Mouse (Mus musculus): ENCODE measurements around the gene Kank4.

The Kank4 gene

DNA sequence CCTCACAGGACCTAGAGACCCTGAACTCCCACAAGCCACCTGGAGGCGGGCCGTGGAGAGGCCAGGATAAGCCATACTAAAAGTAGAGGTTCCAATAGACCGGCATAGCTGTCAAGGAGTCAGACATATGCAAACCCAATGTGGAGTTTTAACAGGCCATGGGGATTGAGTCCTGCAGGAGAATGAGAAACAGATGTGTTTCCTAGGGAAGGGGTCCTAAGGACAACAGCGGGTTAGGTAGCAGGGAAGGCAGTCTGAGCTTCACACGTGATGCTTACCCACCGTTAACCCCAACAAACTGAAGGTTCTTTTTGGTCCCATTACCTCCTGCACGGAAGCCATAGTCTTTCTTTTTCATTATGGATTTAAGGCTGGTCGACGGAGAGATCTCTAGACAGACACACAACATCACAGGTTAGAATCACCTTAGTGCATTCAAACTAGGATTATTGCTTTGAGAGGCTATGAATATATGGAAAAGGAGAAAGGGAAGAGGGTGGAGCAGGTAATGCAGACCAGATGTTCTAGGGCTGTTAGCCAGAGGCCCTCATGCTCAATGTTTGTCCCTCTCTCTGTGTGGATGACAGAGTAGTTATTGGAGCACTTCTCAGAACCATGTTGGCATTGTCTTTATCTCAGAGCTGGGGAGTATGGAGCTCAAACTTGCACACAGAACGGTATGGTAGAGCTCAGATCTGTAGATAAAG is 40.5 kb downstream of the Kank4 start:
- Histone ChIP-seq H3K36me3 (ENCODE audit: control insufficient read depth, insufficient read depth, low read length, poor library complexity, severe bottlenecking) (no peaks in the 10 kb centered on the region), H3K27me3 (ENCODE audit: control insufficient read depth, insufficient read depth, low read length, poor library complexity, severe bottlenecking) (no peaks in the 10 kb centered on the region)
- DNase-seq (ENCODE audit: low read depth, low spot score) = no peak

DNA sequence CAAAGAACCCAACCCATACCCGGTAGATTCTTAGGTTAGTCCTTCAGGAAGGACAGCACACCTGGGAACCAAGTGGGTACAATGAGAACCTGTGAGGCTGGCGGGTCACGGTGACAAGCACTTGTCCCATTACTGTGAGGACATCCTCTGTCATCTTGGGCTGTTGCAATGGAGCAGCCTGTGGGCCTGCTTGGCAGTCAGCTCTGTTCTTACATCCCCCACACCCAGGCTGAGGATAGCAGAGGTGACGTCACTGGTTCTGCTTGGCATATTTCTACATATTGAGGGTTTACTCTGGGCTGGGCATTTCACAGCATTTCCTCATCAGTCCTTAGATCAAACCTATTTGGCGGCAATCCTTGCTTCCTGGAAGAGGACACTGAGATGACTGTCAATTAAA is 43.6 kb downstream of the Kank4 start:
- no peak for DNase-seq (ENCODE audit: low read depth, low spot score)

DNA sequence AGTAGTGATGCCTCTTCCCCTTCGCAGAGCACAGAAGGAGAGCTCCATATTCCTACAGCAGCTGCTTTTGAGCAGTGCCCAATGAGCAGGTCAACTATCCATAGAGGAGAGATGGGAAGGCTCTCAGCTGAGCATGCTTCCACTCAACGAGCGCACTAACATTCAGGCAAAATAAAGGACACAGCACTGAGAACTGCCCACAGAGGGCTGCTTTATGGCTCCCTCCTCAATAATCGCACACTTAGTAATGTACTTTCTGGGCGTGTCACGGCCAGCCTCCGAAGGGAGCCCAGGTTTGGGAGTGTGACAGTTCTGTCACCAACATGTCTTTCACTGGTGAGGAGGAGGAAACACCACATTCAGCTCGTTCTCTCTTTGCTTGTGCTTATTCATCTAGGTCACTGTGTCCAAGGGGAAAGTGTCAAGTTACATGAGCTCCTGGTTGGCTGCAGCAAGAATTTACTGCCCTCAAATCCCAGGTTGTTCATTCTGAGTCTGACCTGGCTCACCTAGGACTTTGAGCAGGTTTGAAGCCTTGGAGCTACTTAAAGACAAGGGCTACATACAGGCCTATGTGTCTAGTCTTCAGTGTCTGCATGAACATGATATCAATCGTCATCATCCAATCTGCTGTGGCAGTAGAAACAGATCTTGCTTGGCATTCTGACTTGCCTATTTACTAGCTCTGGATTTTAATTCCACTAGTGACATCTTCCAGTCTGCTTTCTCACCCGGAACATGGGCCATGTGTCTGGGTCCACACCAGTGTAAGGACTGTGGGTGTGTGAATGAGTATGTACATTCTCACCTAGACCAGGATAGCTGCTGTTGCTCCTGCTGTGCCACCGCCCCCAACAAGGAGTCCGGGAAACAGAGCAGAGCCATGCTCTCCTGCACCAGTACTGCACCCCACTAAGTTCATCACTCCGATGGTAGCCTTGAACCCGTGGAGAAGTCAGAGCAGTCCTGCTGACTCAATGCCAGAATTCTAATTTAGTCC is 49.9 kb downstream of the Kank4 start:
- no peaks in the 10 kb centered on the region for H3K36me3 ChIP-seq (ENCODE audit: control insufficient read depth, insufficient read depth, low read length, poor library complexity, severe bottlenecking)
- DNase-seq (ENCODE audit: low read depth, low spot score) = no peak
- no peaks in the 10 kb centered on the region for H3K27me3 ChIP-seq (ENCODE audit: control insufficient read depth, insufficient read depth, low read length, poor library complexity, severe bottlenecking)

More for the DNA sequence above, 43.6 kb downstream of the Kank4 start:
- no peaks in the 10 kb centered on the region for H3K27me3 ChIP-seq (ENCODE audit: control insufficient read depth, insufficient read depth, low read length, poor library complexity, severe bottlenecking)
- no peaks in the 10 kb centered on the region for H3K36me3 ChIP-seq (ENCODE audit: control insufficient read depth, insufficient read depth, low read length, poor library complexity, severe bottlenecking)

DNA sequence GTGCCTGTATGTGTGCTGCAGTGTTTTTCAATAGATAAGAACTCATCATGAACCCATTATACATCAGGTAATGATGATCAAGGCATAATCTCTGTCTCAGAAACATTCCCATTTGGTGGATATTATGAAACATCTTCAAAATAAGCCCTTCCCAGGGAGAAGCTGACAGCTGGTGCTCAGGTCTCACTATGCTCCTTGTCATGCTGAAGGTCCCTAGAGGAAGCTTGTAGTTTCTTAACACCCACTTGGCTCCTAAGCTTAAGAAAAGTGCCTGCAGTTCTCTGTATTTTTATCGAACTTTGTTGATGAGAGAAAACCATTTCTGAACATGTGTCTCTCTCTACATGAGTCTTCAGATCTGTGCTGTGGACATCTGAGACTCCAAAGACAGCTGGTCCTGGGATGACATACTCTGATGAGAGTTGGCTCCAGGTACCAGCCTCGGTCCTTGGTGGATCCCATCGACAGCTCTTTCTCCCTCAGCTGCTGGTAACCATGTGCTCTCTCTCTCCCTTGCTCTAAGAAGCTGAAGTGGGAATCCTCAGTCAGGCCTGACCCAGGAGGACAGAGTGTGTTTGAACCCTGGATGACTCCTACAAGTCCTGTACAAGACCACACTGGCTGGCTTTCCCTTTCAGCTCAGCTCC is 58.3 kb downstream of the Kank4 start:
- no peaks in the 10 kb centered on the region for H3K27me3 ChIP-seq (ENCODE audit: control insufficient read depth, insufficient read depth, low read length, poor library complexity, severe bottlenecking)
- no peak for DNase-seq (ENCODE audit: low read depth, low spot score)

DNA sequence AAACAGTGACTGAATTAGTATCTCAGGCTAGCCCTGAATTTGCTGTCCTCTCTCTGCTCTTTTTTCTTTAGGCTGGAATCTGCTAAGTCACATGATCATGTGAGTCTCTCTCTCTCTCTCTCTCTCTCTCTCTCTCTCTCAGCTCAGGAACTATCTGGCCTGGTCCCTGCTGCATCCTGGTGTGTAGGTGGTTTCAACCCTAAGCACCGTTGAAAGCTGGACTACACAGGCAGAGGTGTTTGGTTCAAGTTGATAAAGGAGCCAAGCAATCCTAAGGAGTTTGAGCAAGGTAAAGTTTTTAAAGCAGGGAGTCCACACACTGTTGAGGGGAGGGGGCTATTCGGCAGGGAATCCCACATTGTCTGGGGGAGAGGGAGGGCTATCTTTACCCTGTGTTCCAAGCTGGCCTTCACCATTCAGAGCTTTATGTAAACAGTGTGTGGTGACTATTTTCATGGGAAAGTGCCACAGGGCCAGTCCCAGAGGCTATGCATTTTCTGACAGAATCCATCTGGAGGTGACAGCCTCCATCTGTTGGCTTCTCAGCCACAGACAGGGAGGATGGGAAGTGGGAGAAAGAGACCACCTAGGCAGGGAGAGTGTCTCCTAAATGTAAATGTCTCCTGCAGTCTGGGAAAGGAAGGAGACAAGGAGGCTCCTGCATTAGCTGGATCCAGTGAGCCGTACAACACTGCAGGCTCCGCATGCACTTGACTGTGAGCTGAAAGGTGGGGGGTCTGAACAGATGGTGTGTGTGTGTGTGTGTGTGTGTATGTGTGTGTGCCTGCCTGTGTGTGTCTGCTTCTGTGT is 59.1 kb downstream of the Kank4 start:
- Histone ChIP-seq H3K27me3 (ENCODE audit: control insufficient read depth, insufficient read depth, low read length, poor library complexity, severe bottlenecking) (no peaks in the 10 kb centered on the region), H3K36me3 (ENCODE audit: control insufficient read depth, insufficient read depth, low read length, poor library complexity, severe bottlenecking) (no peaks in the 10 kb centered on the region)
- no peak for DNase-seq (ENCODE audit: low read depth, low spot score)

More for the DNA sequence above, 58.3 kb downstream of the Kank4 start:
- H3K36me3 ChIP-seq (ENCODE audit: control insufficient read depth, insufficient read depth, low read length, poor library complexity, severe bottlenecking) = no peaks in the 10 kb centered on the region

DNA sequence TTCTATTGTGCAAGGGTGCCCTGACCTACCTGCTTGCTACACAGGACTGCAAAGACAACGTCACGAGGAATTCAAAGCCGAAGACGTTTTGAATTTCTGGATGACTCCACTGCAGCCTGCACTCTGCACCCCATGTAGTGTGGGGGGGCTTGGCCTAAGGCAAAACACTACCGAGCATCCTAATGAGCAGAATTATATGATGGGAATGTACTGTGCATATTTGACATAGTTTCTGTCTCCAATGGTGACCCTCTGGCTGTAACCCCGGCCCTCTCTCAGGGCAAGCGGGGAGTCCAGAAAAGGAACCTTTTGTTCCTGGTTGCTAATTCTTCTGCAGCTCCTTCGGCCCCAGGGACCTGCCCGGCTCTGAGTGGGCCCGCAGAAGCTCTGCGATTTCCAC is 61.2 kb downstream of the Kank4 start:
- no peak for DNase-seq (ENCODE audit: low read depth, low spot score)
- Histone ChIP-seq H3K27me3 (ENCODE audit: control insufficient read depth, insufficient read depth, low read length, poor library complexity, severe bottlenecking) (no peaks in the 10 kb centered on the region), H3K36me3 (ENCODE audit: control insufficient read depth, insufficient read depth, low read length, poor library complexity, severe bottlenecking) (no peaks in the 10 kb centered on the region)

DNA sequence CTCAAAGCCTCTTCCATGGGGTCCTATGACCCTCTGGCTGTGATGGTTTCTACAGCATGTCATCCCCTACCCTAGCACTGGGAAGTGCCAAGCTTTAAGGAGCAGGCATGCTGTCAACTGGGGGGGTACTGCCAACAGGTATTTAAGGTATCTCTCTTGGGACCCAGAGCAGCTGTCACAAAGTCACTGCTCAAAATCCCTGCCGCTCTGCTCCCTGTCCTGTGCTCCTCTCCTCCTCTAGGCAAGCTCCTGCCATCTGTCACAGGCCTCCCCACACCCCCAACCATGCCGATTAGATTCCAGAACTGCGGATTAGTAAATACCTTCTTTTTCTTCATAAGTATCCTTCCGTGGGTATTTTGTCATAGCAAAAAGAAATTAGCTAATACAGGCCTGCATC is 62.9 kb downstream of the Kank4 start:
- Histone ChIP-seq H3K27me3 (ENCODE audit: control insufficient read depth, insufficient read depth, low read length, poor library complexity, severe bottlenecking) (no peaks in the 10 kb centered on the region), H3K36me3 (ENCODE audit: control insufficient read depth, insufficient read depth, low read length, poor library complexity, severe bottlenecking) (no peaks in the 10 kb centered on the region)
- DNase-seq (ENCODE audit: low read depth, low spot score) = no peak

DNA sequence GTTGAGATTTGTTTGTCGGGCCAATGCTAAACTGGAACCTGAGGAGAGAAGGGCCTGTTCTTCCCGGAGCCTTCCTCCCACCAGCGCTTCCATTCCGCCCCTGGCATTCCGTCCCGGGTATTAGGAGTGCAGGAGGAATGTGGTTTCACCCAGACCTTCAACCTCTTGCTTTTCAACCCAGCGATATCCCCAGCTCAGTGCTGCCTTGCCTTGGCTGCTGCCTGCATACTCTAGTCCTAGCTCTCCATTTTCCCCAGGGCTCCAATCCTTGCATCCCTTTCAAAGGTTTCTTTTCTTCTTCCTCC is 73.5 kb downstream of the Kank4 start:
- no peak for DNase-seq (ENCODE audit: low read depth, low spot score)
- no peaks in the 10 kb centered on the region for H3K27me3 ChIP-seq (ENCODE audit: control insufficient read depth, insufficient read depth, low read length, poor library complexity, severe bottlenecking)
- no peaks in the 10 kb centered on the region for H3K36me3 ChIP-seq (ENCODE audit: control insufficient read depth, insufficient read depth, low read length, poor library complexity, severe bottlenecking)

DNA sequence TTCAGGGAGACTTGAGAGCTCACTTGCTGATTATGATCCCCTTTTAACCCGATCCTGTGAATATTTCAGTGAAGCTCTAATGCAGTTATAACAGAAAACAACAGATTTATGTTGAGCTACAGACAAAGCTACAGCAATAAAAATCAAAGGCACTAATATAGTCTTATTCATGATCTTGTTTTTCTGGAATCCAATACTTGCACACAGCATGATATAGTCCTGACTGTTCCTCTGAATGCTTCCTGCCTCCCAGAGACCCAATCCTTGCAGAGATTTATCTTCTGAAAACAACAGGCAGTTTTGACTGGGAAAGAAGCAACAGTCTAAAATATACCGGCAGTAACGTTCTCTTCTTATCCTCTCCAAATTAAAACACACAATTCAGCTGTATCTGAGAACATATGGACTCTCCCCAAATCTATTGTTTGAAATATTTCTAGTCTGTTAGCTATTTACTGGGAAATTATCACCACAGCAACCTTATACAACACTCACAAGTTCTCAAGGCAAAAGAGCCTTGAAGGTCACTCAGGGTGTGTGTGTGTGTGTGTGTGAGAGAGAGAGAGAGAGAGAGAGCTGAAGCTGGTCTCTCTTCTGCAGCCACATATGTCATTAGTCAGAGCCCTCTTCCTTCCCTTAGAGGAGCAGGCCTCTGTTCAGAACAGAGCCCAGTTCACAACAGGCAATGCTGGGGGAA is 74.0 kb downstream of the Kank4 start:
- Histone ChIP-seq H3K27me3 (ENCODE audit: control insufficient read depth, insufficient read depth, low read length, poor library complexity, severe bottlenecking) (no peaks in the 10 kb centered on the region), H3K36me3 (ENCODE audit: control insufficient read depth, insufficient read depth, low read length, poor library complexity, severe bottlenecking) (no peaks in the 10 kb centered on the region)
- no peak for DNase-seq (ENCODE audit: low read depth, low spot score)

DNA sequence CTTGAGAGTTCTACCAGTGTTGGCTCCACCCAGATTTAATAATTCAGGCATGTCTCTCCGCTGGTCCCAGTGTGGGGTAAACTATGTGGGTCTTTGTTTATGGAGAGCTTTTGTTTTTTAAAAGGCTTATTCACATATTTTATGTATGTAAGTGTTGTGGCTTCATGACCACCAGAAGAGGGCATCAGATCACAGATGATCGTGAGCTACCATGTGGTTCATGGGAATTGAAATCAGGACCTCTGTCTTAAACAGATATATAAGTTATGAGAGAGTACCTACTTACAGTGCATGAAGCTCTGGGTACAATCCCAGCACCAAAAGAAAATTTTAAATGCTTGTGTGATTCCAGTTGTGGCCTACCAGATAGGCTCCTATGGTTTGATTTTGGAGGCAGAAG is 77.6 kb downstream of the Kank4 start:
- Histone ChIP-seq H3K27me3 (ENCODE audit: control insufficient read depth, insufficient read depth, low read length, poor library complexity, severe bottlenecking) (no peaks in the 10 kb centered on the region), H3K36me3 (ENCODE audit: control insufficient read depth, insufficient read depth, low read length, poor library complexity, severe bottlenecking) (no peaks in the 10 kb centered on the region)
- DNase-seq (ENCODE audit: low read depth, low spot score) = no peak

DNA sequence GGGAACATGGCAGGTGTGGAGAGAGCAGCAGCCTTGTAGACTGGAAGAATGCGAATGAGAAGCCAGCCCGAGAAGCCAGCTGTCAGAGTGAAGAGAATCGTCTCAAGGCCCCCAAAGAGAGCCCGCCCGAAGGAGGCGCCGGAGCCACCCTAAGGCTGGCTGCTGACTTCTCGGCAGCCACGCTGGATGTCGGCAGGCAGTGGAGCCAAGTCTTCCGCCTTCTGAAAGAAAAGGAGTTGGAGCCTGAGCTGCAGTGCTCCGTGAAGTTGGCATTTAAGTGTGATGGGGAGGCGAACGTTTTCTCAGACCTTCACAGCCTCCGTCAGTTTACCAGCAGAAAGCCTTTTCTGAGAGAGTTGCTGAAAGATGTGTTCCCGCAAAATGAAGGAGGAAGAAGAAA is 83.7 kb downstream of the Kank4 start:
- H3K36me3 ChIP-seq (ENCODE audit: control insufficient read depth, insufficient read depth, low read length, poor library complexity, severe bottlenecking) = no peaks in the 10 kb centered on the region
- H3K27me3 ChIP-seq (ENCODE audit: control insufficient read depth, insufficient read depth, low read length, poor library complexity, severe bottlenecking) = no peaks in the 10 kb centered on the region
- no peak for DNase-seq (ENCODE audit: low read depth, low spot score)

DNA sequence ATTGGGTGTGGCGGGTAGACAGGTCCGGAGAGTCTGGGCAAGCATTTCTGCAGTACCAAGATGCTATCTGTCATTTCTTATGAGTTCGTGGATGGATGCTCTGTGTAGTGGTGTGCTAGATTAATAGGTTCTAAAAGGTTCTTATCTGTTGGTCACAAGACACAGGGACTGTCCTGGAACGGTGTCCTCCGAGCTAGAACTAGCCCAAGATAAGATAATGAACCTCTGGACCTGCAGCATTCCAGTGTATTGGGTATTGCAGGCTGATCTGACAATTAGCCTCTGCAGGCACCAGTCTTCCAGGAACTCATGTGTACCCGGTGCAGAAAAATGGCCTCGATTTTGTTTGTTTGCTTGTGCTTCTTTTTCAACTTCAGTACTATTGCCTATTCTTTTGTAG is 88.6 kb downstream of the Kank4 start:
- DNase-seq (ENCODE audit: low read depth, low spot score) = no peak
- Histone ChIP-seq H3K36me3 (ENCODE audit: control insufficient read depth, insufficient read depth, low read length, poor library complexity, severe bottlenecking) (no peaks in the 10 kb centered on the region), H3K27me3 (ENCODE audit: control insufficient read depth, insufficient read depth, low read length, poor library complexity, severe bottlenecking) (peaks cover 2% of the 10 kb centered on the region; the same call in 1 of the 2 replicates)

DNA sequence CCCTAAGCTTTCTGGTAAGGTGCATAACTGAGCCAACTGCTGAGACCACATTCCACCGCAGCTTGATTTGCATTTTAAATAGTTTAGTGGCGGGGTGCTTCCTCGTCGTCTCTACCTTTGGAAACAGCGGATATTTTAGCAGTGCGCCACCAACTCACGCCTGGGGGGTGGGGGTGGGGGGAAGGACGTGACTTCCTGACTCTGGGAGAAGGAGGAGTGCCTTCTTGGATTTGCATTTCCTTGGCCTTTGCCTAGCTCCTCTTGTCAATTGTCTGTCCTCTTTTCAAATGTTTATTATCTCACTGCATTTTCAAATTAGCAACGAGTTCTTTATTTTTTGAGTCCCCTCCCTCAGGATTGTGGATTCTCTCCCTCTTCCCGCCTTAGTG is 89.4 kb downstream of the Kank4 start:
- no peak for DNase-seq (ENCODE audit: low read depth, low spot score)
- H3K36me3 ChIP-seq (ENCODE audit: control insufficient read depth, insufficient read depth, low read length, poor library complexity, severe bottlenecking) = no peaks in the 10 kb centered on the region
- peaks cover 2% of the 10 kb centered on the region; the same call in 1 of the 2 replicates for H3K27me3 ChIP-seq (ENCODE audit: control insufficient read depth, insufficient read depth, low read length, poor library complexity, severe bottlenecking)
